Mouse (Mus musculus): ENCODE results near the gene Tecpr2.

The Tecpr2 gene

GRCm38 (mm10) chr12:110946216-110946615, 57.2 kb downstream of the Tecpr2 start:
- in situ Hi-C loops (cut with MseI, MboI), result no loop called here

GRCm38 (mm10) chr12:110948082-110948909, 59.2 kb downstream of the Tecpr2 start:
- in situ Hi-C loops (cut with MseI, MboI), result no loop called here

GRCm38 (mm10) chr12:110948910-110949201, 59.8 kb downstream of the Tecpr2 start:
- in situ Hi-C loops (cut with MseI, MboI), result no loop called here

- in situ Hi-C loops (cut with MseI, MboI), result no loop called here
Measured at GRCm38 (mm10) chr12:110949410-110949809, 60.3 kb downstream of the Tecpr2 start.

- in situ Hi-C loops (cut with MseI, MboI), result no loop called here
Measured at GRCm38 (mm10) chr12:110950151-110950550, 61.1 kb downstream of the Tecpr2 start.

GRCm38 (mm10) chr12:110951236-110951635, 62.2 kb downstream of the Tecpr2 start:
- in situ Hi-C loops (cut with MseI, MboI), result no loop called here

GRCm38 (mm10) chr12:110952628-110953385, 63.7 kb downstream of the Tecpr2 start:
- in situ Hi-C loops (cut with MseI, MboI), result no loop called here

GRCm38 (mm10) chr12:110953443-110953842, 64.4 kb downstream of the Tecpr2 start:
- in situ Hi-C loops (cut with MseI, MboI), result no loop called here

- in situ Hi-C loops (cut with MseI, MboI), result no loop called here
Measured at GRCm38 (mm10) chr12:110953900-110954299, 64.8 kb downstream of the Tecpr2 start.

- in situ Hi-C loops (cut with MseI, MboI), result no loop called here
Measured at GRCm38 (mm10) chr12:110954351-110954991, 65.4 kb downstream of the Tecpr2 start.

GRCm38 (mm10) chr12:110961973-110962372, 72.9 kb downstream of the Tecpr2 start:
- in situ Hi-C loops (cut with MseI, MboI), result no loop called here

- in situ Hi-C loops (cut with MseI, MboI), result no loop called here
Measured at GRCm38 (mm10) chr12:110965500-110965899, 76.4 kb downstream of the Tecpr2 start.

- in situ Hi-C loops (cut with MseI, MboI), result no loop called here
Measured at GRCm38 (mm10) chr12:110966079-110966478, 77.0 kb downstream of the Tecpr2 start.

- in situ Hi-C loops (cut with MseI, MboI), result no loop called here
Measured at GRCm38 (mm10) chr12:110967146-110967545, 78.1 kb downstream of the Tecpr2 start.

- in situ Hi-C loops (cut with MseI, MboI), result no loop called here
Measured at GRCm38 (mm10) chr12:110970408-110970807, 81.3 kb downstream of the Tecpr2 start.

- in situ Hi-C loops (cut with MseI, MboI), result no loop called here
Measured at GRCm38 (mm10) chr12:110971972-110972371, 82.9 kb downstream of the Tecpr2 start.

- in situ Hi-C loops (cut with MseI, MboI), result no loop called here
Measured at GRCm38 (mm10) chr12:110973829-110974228, 84.8 kb downstream of the Tecpr2 start.

- in situ Hi-C loops (cut with MseI, MboI), result no loop called here
Measured at GRCm38 (mm10) chr12:110974295-110974694, 85.2 kb downstream of the Tecpr2 start.

GRCm38 (mm10) chr12:110974726-110975125, 85.7 kb downstream of the Tecpr2 start:
- in situ Hi-C loops (cut with MseI, MboI), result no loop called here

- in situ Hi-C loops (cut with MseI, MboI), result no loop called here
Measured at GRCm38 (mm10) chr12:110975385-110975784, 86.3 kb downstream of the Tecpr2 start.

GRCm38 (mm10) chr12:110975838-110976468, 86.9 kb downstream of the Tecpr2 start:
- in situ Hi-C loops (cut with MseI, MboI), result no loop called here
